Mouse (Mus musculus) ovary, adult 2 months (tissue): Measurements from ENCODE around the gene Cacnb2. TPM values are rescaled to one million over a fixed set of nuclear protein-coding genes. Genes with fewer than 3 reads are reported as not detected.

ENCODE experiments used
- polyA plus RNA-seq: library from polyadenylated mRNA; depleted of rRNA; stranded (reverse); fragments of >200 nt; gene quantifications from 2 replicates; pipeline ENCODE4 v1.2.3, GENCODE M21; 2012; rRNA removed

The Cacnb2 gene
- polyA plus RNA-seq: 7.2 and 8.1 TPM in 2 replicates

DNA sequence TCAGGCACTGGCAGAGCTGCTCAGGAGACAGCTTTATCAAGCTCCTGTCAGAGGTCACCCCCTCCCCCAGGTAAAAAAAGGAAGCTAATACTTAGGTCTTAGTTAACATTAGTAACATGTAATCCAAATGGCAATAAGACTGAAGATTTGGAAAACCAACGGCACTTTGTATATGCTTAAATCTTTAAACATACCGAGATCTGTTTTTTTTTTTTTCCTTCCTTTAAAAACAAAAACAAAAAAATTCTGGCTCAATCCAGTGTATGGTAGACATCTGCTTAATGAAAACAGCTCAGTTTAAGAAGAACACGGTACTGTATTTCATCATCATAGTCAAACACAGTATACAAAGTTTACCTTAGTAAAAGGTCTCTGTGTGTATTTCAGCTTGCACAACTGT is at the start of gene Cacnb2:
Gene Cacnb2, plus strand, starts transcription at position 301 of the 400 bp plus-strand sequence.

Other genes starting within 250 kb of the Cacnb2 start
- gene Slc39a12, start 214.8 kb upstream of the Cacnb2 start, polyA plus RNA-seq: 0.12 and 0.15 TPM in 2 replicates